Mouse (Mus musculus) embryonic fibroblast, embryonic 13.5 days (primary cell): ENCODE results near the gene Slc22a14. TPM values are rescaled to one million over a fixed set of nuclear protein-coding genes. Genes with fewer than 3 reads are reported as not detected.

Source experiments
- H3K27ac ChIP-seq: 2 replicates; pipeline ENCODE4 v1.5.1; 2012; ENCODE audit warnings: low read length, control low read depth, inconsistent platforms; ENCODE audit not compliant: insufficient read depth
- H3K4me1 ChIP-seq: 2 replicates; pipeline ENCODE4 v1.6.1; 2011; ENCODE audit warnings: low read length; ENCODE audit not compliant: control insufficient read depth, insufficient read depth
- H3K4me3 ChIP-seq: 2 replicates; pipeline ENCODE4 v1.5.1; 2011; ENCODE audit warnings: mild to moderate bottlenecking, control low read depth, low read length; ENCODE audit not compliant: insufficient read depth
- CTCF ChIP-seq: IDR thresholded peaks from 2 replicates; pipeline ENCODE4 v1.5.1; 2011; ENCODE audit warnings: mild to moderate bottlenecking, control low read depth, low read length, moderate library complexity, borderline replicate concordance; ENCODE audit not compliant: insufficient read depth
- POLR2A ChIP-seq: IDR thresholded peaks from 2 replicates; pipeline ENCODE4 v1.6.1; 2011; ENCODE audit warnings: low read depth, mild to moderate bottlenecking, control low read depth, low read length, moderate library complexity
- polyA plus RNA-seq: library from polyadenylated mRNA; stranded (reverse); fragments of >200 nt; gene quantifications from 2 replicates; pipeline ENCODE4 v1.2.4, GENCODE M21; 2011; ENCODE audit warnings: low read depth; ENCODE audit not compliant: missing spikeins, insufficient read length

The Slc22a14 gene
- polyA plus RNA-seq, 1 experiment = not detected

DNA sequence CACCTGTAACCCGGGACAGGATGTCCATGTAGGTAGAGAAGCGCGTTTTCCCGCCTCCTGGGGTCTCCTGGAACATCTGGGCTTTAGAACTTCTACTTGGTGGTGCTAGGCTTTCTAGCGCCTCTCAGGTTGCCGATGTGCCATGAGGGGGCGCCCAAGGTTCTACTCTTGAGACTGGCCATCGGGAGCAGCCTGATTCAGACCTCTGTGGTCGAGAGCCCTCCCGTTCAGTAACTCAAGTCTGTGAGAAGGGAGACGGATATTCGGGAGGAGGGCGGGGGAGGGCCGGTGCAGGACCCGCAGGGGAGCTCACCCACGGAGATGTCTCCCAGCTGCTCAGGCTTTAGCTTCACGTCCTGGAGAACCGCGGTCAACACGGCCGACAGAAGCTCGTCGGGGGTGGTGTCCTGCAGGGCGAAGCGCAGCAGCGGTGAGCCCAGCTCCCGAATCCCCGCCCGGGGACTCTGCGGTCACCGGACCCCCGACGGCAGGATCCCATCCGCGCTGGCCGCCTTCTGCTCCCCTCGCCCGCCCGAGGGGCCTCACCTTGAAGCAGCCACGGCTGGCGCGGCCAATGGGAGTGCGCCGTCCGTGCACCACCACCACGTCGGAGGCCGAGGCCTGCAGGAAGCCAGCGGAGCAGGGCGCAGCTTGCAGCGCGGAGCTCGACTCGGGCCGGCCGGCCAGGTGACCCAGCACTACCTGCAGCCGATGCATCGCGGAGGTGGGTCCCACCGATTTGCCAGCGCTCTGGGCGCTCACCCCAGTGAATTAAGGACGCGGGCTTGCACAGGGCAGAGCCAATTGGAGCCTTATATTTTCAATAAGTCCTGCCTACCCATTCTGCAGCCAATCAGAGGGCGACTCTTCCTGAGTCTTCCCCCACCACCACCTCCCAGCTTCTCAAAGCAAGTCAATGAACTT, 208.8 kb downstream of the Slc22a14 start, which contains the start of gene Acaa1b:
Gene Acaa1b, minus strand, starts transcription at position 816 of the 924 bp plus-strand sequence.
- H3K27ac ChIP-seq = no peak within 1 kb of the TSS
- TF ChIP-seq CTCF (peak; percentile 46), POLR2A (no peak)
- peak within 1 kb of the TSS; percentile 52 for H3K4me3 ChIP-seq
- H3K4me1 ChIP-seq = no peaks in the 10 kb centered on the region

DNA sequence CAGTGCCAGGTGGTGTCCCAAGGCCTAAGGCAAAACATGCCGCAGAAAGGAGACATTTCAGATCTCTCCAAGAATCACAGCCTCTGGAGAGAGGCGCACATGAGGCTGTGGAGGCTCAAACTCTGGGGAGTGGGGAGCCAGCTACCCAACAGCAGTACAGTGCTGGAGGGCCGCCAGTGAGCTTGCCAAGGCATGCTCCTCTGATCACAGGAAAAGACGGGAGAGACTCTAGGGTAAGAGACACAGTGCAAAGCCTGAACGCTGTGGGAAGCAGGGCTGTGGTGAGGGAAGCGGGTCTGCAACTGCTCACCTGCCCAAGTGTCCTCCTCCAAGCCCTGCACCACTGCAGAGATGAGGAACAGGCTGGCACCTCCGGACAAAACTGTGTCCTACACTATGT, 209.5 kb downstream of the Slc22a14 start:
- no peaks in the 10 kb centered on the region for H3K4me1 ChIP-seq
- TF ChIP-seq CTCF = no peak
- no peak for TF ChIP-seq POLR2A
- H3K4me3 ChIP-seq = no peak overlapping the region
- H3K27ac ChIP-seq = no peak overlapping the region

DNA sequence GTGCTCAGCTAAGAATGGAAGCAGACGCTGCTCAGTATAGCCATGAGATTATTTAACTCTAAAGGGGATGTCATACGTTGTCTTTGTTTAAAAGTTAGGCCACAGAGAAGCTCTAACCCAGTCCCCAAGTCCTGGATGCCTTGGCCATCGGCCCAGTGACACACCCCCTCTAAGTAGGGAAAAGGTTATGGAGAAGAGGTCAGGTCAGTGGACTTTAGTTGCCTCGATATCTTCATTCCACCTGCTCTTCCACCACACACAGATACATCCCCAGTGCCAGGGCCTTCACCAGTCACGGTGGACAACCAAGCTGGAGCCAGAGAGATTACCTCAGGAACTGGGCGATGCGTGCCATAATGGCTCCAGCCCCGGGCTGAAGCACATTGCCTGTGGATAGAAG, 209.9 kb downstream of the Slc22a14 start:
- H3K4me3 ChIP-seq = no peak overlapping the region
- H3K27ac ChIP-seq = no peak overlapping the region
- no peaks in the 10 kb centered on the region for H3K4me1 ChIP-seq
- TF ChIP-seq CTCF (no peak), POLR2A (no peak)

DNA sequence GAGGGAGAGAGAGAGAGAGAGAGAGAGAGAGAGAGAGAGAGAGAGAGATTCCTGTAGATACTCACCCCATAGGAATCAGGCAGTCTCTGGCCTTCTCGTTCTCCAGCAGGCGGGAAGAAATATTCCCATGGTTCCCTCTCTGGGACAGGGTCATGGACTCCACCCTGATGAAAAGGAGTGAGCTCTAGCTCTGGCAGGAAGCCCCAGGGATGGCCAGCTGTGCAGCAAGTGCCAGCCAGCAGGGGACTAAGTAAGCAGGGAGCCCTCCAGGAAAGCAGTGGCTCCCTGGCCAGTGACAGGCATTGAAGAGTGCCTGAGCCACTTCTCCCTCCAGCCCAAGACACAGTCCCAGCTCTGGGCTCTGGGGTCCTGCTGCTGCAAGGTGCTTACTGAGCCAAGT, 213.6 kb downstream of the Slc22a14 start:
- Histone ChIP-seq H3K4me3 (no peak overlapping the region), H3K4me1 (no peaks in the 10 kb centered on the region), H3K27ac (no peak overlapping the region)
- TF ChIP-seq POLR2A (no peak), CTCF (no peak)

DNA sequence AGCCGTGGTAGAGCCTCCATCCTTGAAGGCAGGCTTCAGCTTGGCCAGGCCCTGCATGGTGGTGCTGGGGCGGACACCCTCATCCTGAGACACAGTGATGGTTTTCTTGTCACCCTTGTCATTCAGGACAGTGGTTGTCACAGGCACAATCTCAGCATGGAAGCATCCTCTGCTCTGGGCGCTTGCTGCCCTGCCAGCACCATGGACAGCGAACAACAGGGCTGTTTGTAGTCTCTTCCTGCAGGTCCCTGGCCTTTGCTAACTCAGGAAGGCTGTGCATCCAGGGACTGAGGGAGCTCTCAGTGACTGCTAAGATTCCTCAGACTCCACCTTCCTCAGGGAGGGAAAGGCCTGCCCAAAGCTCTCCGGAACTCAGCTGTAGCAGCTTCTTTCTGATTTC, 215.8 kb downstream of the Slc22a14 start:
- H3K27ac ChIP-seq = no peak overlapping the region
- no peaks in the 10 kb centered on the region for H3K4me1 ChIP-seq
- TF ChIP-seq CTCF (no peak), POLR2A (no peak)
- H3K4me3 ChIP-seq = no peak overlapping the region

DNA sequence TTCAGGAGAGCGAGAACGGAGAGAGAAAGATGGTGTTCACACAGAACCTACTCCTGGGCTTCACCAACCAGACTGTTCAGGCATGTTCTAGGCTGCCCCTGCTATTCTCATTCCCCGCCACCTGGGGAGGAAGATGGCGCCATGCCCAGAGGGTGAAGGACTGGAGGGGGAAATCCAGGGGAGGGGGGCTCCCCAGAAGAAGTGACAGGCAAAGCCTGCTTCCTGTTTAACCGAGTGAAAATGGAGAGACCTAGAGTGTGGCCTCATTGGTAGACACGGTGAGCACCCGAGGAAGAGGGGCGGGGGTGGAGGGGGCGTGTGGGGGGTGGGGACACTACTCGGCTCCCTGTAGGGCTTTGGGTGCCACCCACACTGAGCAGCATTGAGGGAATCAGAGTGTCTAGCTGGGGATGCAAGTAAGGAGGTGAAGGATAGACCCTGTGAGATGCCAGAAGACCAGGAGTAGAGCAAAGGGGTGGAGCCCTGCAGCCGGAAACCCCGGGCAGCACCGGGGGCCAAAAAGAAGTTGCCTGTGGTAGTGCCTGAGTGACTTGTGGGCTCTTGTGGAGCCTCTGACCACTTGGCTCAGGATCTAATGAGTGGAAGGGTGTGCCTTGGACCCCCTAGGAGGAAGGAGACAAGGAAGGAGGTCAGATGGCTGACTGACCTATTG, 219.1 kb downstream of the Slc22a14 start:
- Histone ChIP-seq H3K4me1 (no peaks in the 10 kb centered on the region), H3K27ac (no peak overlapping the region), H3K4me3 (no peak overlapping the region)
- TF ChIP-seq POLR2A = no peak
- TF ChIP-seq CTCF = no peak

DNA sequence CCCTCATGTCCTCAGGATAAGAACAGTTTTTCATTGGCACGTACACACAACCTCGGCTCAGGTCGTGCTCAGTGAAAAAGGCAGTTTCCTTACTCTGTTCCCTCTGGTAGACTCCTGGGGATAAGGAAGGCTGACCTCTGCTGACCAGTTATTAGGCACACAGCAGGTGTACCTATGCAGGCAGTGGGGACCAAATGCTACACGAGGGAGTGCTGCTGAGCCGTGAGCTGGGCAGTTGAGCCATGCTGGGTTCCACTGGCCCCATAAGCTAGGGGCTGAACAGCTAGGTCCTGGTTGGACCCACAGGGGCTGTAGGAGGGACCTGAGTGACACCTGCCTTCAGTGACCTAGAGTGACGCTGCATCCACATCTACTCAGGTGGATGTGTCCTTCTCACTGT, 219.7 kb downstream of the Slc22a14 start:
- Histone ChIP-seq H3K4me1 (no peaks in the 10 kb centered on the region), H3K4me3 (no peak overlapping the region), H3K27ac (no peak overlapping the region)
- TF ChIP-seq CTCF = no peak
- TF ChIP-seq POLR2A = no peak

DNA sequence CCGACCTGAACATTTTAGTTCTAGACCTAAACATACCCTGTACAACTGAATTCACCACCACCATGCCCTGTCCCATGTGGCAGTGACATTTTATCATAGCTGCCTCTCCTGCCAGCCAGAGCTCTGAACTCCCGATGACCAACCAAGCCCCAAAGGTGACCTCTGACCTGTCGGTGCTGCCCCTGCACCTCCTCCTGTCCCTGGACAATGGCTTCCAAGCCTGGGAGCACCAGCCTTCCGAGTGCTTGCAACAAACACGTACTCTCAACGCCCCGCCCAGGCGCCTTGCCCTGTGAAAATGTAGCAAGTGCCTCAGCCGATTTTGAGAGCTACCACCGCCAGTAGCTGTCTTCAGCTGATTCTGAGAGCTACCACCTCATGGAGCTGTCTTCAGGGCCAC, 220.2 kb downstream of the Slc22a14 start:
- TF ChIP-seq CTCF = no peak
- TF ChIP-seq POLR2A = no peak
- H3K27ac ChIP-seq = no peak overlapping the region
- no peaks in the 10 kb centered on the region for H3K4me1 ChIP-seq
- H3K4me3 ChIP-seq = no peak overlapping the region

DNA sequence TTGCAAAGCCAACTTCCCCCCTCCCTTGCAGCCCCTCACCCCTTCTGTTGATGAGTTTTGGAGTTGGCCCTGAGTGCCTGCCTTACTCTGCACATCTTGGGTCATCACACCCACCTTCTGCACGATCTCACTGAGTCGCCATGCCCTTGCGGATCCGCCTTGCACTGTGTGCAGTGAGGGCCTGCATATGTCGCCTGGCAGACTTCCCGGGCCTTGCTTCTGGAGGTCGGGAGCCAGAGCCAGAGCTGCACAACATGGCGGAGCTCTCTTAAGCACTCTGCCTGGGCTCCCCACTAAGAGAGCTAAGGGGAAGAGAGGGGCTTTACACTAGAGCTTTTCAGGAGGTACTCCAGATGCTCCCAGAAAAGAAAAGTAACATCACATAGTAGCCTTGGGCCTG, 220.7 kb downstream of the Slc22a14 start:
- Histone ChIP-seq H3K4me1 (no peaks in the 10 kb centered on the region), H3K4me3 (no peak overlapping the region), H3K27ac (no peak overlapping the region)
- TF ChIP-seq CTCF (no peak), POLR2A (no peak)

DNA sequence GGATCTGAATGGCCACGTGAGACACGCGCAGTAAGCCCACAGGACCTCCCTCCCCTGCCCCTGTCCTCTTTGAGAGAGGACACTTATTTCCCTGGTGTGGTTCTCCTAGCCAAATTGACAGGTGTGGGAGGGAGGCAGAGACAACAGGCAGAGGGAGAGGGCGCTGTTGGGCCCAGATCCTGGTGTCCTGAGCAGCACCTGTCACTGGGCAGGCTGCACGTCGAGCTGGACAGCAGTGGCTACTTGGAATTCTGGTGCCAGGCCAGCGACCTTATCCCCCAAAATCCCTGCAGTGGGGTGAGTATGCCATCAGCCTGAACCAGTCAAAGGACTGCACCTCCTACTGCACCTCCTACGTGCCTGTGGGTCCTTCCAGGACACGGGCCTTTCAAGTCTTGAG, 222.0 kb downstream of the Slc22a14 start:
- Histone ChIP-seq H3K4me3 (no peak overlapping the region), H3K4me1 (no peaks in the 10 kb centered on the region), H3K27ac (no peak overlapping the region)
- no peak for TF ChIP-seq POLR2A
- no peak for TF ChIP-seq CTCF

DNA sequence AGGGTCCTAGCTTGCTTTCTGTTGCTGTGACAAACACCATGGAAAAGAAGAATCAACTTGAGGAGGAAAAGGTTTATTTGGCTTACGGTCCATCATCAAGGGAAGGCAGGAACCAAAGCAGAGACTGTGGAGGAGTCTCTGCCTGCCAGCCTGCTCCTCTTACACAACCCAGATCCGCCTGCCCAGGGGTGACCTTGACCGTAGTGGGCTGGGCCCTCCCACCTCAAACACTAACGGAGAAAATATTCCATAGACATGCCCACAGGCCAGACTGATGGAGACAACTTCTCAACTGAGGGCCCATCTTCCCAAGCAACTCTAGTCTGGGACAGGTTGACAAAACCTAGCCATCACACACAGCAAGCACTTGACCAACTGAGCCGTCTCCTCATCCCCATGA, 223.3 kb downstream of the Slc22a14 start:
- TF ChIP-seq CTCF (no peak), POLR2A (no peak)

More for the DNA sequence above, 223.3 kb downstream of the Slc22a14 start:
- Histone ChIP-seq H3K27ac (no peak overlapping the region), H3K4me1 (no peaks in the 10 kb centered on the region), H3K4me3 (no peak overlapping the region)
